Mouse (Mus musculus): Measurements from ENCODE around the gene Pfas.
"Not testable (repeated sequence)": the region's sequence is repeated elsewhere in the genome, so short reads cannot be mapped to it uniquely, and the experiment has no call there.

Pfas gene

GRCm38 (mm10) chr11:68940516-68940915 is 67.7 kb downstream of the Pfas start:
- no peak for DNase-seq (ENCODE audit: low read depth, low spot score)

DNA sequence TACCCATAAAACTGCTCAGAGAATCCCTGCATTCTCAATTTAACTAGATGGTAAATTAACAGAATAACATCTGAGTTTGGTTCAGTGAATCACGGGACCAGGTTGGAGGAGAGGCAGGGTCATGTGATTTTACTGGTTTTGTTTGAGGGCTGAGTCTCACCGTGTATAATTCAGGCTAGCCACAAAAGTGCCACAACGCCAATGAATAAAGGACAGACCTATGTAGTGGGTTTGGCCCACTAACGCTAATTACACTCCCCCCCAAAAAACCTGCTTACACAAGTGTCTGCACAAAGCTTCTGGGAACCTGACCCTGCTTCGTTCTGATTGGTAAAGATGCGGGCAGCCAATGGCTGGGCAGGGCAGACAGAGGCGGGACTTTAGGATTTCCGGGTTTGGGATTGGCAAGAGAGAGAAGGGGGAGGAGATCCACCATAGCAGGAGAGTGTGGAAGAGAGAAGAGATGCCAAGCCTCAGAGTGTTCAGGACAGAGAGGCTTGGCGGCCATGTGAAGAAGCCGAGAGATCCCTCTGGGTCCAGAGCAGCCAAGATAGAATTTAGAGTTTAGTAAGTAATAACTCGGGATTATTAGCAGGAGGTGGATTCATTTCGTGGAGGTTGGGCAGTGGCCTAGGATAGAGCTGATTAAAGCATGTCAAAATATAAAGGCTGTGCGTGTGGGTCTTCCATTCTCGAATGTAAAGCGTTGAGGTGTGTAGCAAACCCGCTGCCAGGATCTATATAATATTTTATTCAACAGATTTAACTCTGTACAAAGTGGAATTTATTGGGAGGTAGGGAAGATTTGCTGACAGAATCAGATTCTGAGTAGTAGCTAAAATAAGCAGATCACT is 68.6 kb downstream of the Pfas start:
- DNase-seq (ENCODE audit: low read depth, low spot score) = peak; percentile 84

GRCm38 (mm10) chr11:68936951-68937350 is 71.3 kb downstream of the Pfas start:
- DNase-seq (ENCODE audit: low read depth, low spot score) = not testable (repeated sequence)

Measured in retina, postnatal 7 days (tissue).